Mouse (Mus musculus): ENCODE results near the gene Med27.
A peak's percentile ranks its signal among the peaks of the same experiment; 100 is the strongest.
"Not testable (repeated sequence)": the region's sequence is repeated elsewhere in the genome, so short reads cannot be mapped to it uniquely, and the experiment has no call there.

Med27 gene

DNA sequence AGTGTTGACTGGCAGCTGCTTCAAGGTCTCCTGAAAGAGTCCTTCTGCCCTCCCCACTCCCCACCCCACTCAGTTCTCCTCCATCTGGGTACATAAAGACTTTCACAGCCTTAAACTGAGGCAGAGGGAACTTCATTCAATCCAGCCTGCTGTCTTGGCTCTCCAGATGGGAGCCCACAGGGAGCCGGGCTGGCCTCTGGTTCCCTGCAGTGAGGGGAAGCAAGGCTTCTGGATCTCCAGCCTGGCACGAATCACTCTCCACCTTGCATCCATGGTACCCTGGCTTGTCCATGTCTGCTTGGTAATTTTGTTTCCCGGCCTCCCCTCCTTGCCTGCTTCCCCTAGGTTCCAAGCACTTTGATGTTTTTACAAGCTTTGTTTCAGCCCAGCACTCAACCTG, 172.8 kb downstream of the Med27 start:
- DNase-seq (ENCODE audit: low spot score in 2 of 2): no peak

- no peak for DNase-seq (ENCODE audit: low spot score in 2 of 2)
These were observed 173.6 kb downstream of the Med27 start for GRCm38 (mm10) chr2:29520206-29520605.

GRCm38 (mm10) chr2:29521486-29521885, 174.9 kb downstream of the Med27 start:
- no peak for DNase-seq (ENCODE audit: low spot score in 2 of 2)

DNA sequence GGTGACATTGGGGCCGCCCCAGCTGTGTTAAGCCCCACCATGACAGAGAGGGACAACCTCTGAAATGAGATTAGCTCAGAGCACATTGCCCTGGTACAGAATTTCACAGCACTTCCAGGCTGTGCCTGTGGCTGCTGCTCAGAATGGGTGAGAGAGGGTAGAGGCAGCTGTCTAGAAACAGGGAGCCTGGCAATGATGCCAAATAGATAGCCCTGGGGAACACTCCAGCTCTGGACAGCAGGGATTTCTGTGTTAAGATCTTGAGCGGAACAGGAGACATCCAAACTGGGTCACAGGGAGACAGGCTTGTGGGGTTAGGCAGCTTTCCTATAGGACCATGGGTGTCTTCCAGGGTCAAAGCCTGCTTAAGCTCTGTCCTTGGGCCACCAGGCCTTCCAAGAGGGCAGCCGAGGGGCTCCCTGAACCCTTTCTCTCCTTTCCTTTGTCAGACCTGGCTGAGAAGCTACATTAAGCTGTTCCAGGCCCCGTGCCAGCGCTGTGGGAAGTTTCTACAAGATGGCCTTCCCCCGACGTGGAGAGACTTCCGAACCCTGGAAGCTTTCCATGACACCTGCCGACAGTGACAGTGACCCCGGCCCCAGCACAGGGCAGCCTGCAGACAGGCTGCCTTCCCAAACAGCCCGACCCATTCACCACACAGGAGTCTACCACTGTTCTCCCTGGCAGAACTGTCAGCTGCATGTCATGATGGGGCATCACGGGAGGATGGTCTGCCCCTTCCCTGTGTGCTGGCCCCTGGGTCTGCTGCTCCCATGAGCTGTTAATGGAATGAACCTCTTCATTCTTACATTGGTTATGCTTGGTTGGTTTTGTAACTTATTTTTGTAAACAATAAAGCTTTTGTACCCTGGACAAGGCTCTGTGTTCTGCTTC, 177.5 kb downstream of the Med27 start:
- DNase-seq (ENCODE audit: low spot score in 2 of 2): no peak

GRCm38 (mm10) chr2:29525273-29525805, 178.7 kb downstream of the Med27 start:
- DNase-seq (ENCODE audit: low spot score in 2 of 2): no peak

DNA sequence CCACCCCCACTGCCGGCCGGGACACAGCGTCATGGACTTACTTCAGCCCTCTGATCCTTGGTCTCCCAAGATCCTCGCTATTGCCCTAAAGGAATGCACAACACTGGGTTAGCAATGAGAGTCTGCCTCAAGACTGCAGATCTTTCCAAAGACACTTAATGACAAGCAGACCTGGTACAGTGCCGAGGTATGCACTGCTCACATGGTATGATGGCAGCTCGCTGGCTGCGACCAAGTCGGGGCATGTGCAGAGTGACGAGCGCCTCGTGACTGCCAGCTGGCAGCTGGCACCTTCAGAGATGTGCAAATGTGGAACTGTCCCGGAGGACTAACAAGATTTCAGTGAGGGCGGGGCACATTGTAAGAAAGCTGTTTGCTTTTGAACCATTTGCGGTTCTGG, 179.6 kb downstream of the Med27 start:
- peak; percentile 44 to 75 for DNase-seq (ENCODE audit: low spot score in 2 of 2)

GRCm38 (mm10) chr2:29527480-29527879, 180.9 kb downstream of the Med27 start:
- not testable (repeated sequence) for DNase-seq (ENCODE audit: low spot score in 2 of 2)

DNA sequence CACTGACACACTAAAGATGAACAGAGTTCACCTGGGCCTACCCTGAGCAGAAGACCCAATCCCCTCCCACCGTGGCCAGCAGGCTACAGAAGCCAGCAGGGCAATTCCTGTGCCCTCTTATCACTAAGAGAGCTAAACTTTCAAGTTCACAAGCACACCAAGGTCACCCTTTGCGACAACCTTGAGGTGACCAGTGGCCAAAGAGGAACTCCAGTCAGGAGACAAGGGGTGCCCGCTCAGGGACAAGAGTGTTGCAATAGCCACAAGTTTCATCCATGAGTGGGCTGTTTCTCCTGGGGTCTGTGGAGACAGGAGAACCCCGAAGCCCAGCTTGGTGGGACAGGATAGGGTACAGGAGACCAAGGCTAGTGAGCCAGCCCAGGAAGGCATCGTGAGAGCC, 182.2 kb downstream of the Med27 start:
- no peak for DNase-seq (ENCODE audit: low spot score in 2 of 2)

- DNase-seq (ENCODE audit: low spot score in 2 of 2): not testable (repeated sequence)
These were observed 183.2 kb downstream of the Med27 start for GRCm38 (mm10) chr2:29529788-29530187.

DNA sequence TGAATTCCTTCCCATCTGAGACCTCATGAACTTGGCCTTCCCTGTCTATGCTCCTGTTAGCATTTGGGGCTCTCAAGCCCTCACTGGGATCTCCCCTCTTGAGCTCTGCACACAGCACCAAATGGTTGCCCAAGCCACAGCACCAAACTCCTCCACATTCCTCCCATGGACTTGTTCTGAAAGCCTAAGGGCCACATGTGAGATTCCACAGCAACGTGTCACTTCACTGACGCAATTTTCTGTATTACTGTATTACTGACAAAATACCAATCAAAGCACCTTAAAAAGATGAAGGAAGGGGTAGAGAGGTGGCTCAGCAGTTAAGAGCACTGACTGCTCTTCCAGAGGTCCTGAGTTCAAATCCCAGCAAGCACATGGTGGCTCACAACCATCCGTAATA, 185.6 kb downstream of the Med27 start:
- no peak for DNase-seq (ENCODE audit: low spot score in 2 of 2)

GRCm38 (mm10) chr2:29532921-29533320, 186.3 kb downstream of the Med27 start:
- no peak for DNase-seq (ENCODE audit: low spot score in 2 of 2)

- no peak for DNase-seq (ENCODE audit: low spot score in 2 of 2)
These were observed 189.1 kb downstream of the Med27 start for GRCm38 (mm10) chr2:29535566-29536244.

DNA sequence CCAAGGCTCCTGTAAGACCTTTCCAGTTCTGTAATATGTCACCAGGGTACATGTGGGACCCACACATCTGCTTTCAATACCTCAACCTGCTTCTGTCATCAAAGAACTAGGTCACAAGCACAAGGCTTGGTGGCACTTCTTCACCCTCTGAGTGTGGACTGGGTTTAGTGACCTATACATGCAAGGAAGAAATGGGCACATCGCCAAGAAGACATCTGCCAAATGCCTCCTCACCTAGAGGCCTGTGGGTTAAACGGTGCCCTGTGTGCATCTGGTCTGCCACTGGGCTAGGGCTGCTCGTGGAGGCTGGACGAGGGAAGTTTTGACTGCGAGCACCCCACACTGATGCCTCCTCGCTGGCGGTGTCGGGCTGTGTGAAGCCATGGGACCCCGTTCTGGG, 189.9 kb downstream of the Med27 start:
- DNase-seq (ENCODE audit: low spot score in 2 of 2): no peak

DNA sequence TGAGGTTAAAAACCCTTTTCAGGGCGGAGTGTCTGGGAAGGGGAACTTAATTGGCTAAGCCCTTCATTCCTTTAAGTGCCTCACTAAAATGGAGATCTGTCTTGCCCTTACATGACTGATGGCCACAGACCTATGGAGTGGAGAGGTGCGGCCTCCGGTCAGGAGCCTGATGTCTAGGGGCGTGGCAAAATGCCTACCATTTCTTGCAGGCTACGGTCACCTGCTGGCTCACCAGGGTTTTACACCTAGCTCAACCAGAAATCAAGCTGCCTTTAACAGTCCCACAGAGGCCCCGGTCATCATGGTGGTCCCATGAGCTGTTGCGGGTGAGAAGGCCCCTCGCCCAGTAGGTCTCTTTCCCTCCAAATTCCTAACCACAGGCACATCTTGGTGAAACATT, 190.7 kb downstream of the Med27 start:
- DNase-seq (ENCODE audit: low spot score in 2 of 2): no peak

- peak; percentile 29 to 54 for DNase-seq (ENCODE audit: low spot score in 2 of 2)
These were observed 195.4 kb downstream of the Med27 start for GRCm38 (mm10) chr2:29542039-29542438.

DNA sequence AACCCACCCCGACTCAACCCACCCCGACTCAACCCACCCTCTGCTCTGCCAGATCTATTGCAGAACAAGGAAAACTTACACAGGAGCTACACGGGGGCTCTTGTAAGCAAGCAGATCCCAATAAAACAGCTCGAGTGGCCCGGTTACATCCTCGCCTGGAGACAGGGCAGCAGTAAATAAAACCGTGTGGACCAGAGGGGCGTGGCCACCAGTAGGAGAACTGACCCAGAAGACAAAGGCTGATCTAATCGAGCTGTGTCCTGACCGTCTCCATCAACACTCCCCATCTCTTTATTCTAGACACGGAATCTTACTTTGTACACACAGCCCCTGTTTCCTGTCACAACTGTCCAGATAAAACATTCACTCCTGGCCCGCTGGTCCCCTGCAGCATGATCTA, 200.0 kb downstream of the Med27 start:
- DNase-seq (ENCODE audit: low spot score in 2 of 2): no peak

DNA sequence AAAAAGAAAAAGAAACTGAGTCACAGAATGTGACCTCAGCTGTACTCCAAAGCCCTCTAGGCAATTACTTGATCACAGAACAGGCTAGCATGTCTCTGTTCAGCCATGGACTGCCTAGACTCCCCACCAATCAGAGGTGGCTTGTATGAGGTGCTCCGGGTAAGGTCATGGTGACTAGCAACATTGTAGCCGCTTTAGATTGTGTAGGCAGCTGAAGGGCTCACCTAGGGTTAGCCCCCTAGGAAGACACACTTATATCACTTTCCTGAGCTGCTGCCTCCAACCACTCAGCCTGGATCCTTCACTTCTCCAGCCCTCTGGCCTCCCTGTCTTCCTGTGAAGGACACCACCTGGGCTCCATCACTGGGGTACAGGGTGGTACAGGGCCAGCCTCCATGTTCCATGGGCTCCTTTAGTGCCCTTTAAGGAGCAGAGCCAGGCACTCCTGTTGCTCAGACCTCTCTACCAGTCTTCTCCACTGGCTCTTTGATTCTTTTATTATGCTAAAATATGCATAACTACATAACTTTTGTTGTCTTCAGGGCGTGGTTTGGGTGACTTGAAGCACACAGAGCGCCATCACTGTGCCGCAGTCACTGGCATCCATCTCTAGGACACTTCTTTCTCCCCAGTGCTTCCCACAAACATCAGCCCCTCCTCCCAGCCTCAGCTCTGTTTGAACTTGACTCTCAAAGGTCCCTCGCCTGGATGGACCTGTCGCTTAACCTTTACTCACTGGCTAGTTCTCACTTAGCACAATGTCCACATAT, 205.4 kb downstream of the Med27 start:
- no peak for DNase-seq (ENCODE audit: low spot score in 2 of 2)

GRCm38 (mm10) chr2:29553945-29554634, 207.5 kb downstream of the Med27 start:
- DNase-seq (ENCODE audit: low spot score in 2 of 2): peak in 1 of 2 experiments; percentile 20

DNA sequence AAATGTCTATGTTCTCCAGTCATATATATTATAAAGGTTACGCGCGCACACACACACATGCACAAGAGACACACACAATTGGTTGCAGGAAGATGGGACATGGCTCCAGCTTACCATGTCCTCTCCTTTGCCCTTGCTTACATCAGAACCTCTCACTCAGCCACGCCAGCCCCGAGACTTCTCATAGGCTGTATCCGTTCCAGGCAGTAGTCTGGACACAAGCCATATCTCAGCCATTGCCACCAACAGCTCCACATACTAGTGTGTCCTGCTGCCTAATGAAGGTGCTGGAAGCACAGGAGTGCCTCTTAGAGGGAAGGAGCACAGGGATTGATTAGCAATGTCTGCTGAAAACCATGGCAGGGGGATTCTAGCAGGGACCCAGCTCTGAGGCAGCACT, 211.9 kb downstream of the Med27 start:
- DNase-seq (ENCODE audit: low spot score in 2 of 2): no peak

DNA sequence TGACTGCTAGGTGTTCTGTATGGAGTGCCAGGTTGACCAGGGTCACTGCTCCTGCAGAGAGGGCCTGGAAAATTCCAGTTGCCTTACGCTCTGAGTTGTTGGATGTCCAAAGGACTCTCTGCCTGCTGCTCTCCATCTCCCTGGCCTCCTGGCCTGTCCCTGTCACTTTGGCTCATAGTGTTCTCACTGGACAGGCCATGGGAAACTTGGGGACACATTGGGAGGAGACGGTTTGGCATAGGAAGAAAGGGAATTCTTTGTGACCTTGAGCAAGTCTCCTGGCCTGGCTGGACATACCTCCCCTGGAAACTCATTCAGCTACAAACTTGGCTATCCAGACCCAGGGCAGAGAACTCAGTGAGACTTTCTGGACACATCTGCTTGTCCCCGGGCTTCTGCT, 213.3 kb downstream of the Med27 start:
- DNase-seq (ENCODE audit: low spot score in 2 of 2): no peak

DNA sequence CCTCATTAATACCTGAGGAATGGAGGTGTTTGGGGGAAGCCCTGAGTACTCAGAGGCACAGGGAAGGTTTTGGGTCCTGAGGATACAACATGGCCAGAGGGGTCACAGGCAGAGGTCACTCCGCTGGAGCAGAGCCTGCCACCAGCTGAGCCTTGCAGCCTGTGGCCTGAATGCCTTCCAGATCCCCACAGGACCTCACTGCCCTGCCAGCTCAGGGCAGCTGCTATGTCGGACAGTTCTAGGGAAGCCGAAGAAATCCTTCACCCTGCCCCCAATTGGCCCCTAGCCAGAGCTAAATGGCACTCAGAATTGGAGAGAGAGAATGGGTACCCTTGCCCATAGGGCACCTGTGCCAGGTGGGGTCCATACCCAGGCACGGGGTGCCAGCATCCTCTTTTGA, 214.8 kb downstream of the Med27 start:
- DNase-seq (ENCODE audit: low spot score in 2 of 2): no peak

All from frontal cortex, postnatal 10 days (tissue).